Mouse (Mus musculus): ENCODE measurements around the gene Scgb3a1.

The Scgb3a1 gene

DNA sequence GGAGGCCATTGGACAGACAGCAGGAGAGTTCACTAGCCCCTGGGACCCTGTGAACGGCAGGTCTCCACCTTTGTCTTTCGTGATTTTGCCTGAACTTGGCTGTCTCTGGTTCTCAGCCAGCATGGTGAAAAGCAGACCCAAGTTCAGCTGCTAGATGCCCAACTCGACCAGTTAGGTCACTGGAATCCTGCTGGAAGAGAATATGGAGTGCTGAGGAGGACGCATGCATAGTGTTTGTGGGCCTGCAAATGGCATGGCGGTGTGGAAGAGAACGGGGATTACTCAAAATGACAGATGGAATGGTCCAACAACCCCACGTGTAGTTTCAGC, 4.0 kb upstream of the Scgb3a1 start:
- no peak for DNase-seq

DNA sequence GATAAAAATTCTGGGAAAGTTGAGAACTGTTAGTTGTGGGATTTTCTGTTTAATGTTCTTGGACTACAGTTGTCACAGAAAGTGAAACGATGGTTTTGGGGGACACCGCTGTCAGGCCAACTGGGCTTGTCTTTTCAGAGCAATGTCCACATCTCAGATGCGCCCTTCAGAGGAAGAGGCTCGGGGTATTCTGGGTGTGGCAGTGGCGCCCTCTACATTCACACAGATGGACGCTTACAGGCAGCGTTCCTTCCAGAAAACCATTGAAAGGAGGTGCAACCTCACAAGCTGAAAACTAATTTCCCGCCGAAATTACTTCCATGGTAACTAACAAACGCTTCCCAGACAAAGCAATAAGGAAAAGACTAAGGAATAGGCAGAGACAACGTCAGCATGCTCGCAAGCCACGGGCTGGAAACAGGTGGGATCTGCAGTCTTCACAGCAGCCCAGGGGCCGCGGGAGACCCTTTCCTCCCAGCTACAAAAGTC, 1.1 kb upstream of the Scgb3a1 start:
- no peak for DNase-seq

GRCm38 (mm10) chr11:49664262-49665140, 1.1 kb downstream of the Scgb3a1 start:
- DNase-seq = no peak

DNA sequence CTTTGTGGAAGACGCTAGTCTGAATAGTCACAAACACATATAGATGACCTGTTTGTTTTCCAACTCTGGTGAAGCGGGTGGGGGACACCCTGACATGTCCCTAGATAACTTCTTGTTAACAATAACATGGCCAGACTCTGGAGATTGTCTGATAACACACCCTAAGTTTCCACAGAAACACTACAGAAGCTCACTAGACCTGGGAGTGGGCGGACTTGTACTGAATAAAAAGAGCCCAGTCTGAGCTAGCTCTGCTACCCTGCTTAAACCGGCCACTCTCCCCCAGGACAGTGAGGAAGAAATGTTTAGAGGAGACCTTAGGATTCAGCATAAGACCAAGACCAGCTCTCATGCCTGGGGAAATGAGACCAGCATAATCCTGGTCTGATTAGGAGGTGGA, 2.1 kb downstream of the Scgb3a1 start:
- DNase-seq = no peak

DNA sequence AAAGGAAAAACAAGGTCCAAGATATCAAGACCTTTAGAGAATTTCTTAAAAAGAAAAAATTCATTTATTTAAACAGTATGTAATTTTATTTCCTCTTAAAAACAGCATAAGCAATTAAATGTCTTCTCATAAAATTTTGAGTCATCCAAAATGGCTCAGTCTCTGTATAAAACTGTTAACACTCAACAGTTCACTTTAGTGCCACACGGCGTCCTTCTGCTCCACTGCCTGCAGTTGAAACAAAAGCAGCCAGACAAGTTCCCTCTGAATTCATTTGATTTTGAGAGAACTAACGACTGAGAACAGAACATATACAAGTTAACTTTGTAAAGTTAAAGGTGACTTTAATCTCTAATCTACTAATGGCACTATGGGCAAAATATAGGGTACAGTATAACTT, 10.0 kb downstream of the Scgb3a1 start:
- DNase-seq = no peak

DNA sequence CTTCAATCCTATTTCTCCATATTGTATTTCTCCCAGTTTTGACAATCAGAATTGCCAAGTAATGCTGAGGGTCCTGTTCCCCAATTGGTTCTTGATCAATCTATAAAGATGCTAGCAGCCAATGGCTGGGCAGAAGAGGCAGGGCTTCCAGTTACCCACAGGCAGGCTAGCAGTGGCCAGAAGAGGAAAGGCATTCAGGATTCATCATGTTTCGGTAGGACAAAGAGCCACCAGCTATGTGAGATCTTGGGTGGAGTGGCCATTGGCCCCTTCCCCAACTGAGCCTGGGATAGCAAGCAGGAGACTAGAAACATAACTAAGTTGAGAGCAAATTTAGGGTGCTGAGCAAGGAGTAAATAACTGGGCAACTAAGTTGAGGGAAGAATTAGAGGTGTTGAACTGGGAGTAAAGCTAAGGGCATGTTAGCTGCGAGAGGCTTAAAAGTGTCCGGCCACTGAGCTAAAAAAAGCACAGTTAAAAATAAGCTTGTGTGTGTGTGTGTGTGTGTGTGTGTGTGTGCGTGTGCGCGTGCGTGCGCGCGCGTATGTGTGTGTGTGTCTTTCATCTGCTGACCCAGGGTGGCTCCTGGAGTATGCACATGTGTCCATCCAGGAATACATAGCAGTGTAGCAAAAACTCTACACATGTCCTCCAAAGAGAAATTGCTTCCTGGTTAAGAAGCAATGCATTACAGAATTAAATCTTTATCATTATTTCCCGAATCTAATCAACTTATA, 21.0 kb downstream of the Scgb3a1 start:
- no peak for DNase-seq

DNA sequence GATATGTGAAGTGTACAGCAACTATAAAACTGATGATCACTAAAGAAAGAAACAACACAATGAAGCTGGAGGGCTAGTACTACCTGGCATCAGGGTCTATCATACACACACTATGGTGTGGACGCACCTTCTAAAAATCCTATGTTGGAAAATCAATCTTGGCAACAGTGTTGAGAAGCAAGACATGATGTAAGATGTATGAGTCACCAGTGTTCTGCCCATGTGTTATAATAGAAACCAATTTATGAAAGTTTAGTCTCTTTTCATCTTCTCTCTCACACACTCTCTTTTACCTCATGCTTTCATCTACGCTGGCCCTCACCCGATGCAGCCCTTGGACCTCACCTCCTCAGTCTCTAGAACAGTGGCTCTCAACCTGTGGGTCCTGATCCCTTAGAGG, 31.6 kb downstream of the Scgb3a1 start:
- DNase-seq = no peak

- no peak for DNase-seq
Observed at GRCm38 (mm10) chr11:49695695-49696094, 32.3 kb downstream of the Scgb3a1 start.

DNA sequence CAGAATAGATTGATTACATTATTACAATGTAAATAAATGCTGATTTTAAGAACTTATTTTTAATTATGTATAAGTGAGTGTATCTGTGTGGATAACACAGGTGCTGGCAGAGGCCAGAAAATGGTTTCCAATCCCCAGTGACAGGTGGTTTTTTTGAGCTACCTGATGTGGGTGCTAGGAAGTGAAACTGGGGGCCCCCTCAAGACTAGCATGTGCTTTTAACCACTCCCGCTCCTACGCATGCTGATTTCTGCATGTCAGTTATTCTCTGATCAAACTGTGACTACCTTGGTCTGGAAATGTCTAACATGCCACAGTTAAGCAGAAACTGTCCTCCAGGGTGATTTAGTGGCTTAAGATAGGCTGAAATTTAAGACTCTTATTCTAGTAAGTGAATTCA, 33.1 kb downstream of the Scgb3a1 start:
- DNase-seq = no peak

DNA sequence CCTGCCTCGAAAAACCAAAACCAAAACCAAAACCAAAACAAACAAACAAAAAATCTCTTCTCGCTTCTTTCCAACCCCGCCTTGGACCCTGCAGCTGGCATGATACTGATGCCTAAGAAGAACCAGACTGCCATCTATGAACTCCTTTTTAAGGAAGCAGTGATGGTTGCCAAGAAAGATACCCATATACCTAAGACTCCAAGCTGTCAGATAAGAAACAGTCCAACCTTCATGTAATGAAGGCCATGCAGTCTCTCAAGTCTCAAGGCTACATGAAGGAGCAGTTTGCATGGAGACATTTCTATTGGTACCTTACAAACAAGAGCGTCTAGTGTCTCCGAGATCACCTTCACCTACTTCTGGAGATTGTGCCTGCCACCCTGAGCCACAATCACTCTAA, 34.4 kb downstream of the Scgb3a1 start:
- no peak for DNase-seq

DNA sequence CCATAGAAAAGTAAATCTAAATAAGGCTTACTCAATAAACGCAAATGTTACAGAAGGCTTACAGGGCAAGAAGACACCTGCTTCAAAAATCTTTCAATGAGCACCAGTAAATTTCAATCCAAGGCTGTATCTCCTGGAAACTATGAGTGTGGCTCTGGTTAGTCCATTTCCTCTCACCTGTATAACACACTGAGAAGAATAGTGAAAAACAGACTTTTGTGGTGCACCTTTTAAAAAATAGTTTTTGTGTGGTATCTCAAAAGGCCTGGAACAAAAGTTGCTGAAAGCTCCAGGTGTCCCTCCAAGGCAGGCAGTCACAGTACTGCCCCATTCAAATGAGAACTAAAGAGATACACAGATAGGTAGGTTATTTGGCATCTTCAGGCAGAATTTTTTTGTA, 35.7 kb downstream of the Scgb3a1 start:
- DNase-seq = no peak

- DNase-seq = no peak
Observed at GRCm38 (mm10) chr11:49702014-49702413, 38.6 kb downstream of the Scgb3a1 start.

GRCm38 (mm10) chr11:49704804-49705203, 41.4 kb downstream of the Scgb3a1 start:
- peak in 1 of 2 experiments; percentile 26 for DNase-seq

- no peak for DNase-seq
Observed at GRCm38 (mm10) chr11:49707834-49708233, 44.4 kb downstream of the Scgb3a1 start.

DNA sequence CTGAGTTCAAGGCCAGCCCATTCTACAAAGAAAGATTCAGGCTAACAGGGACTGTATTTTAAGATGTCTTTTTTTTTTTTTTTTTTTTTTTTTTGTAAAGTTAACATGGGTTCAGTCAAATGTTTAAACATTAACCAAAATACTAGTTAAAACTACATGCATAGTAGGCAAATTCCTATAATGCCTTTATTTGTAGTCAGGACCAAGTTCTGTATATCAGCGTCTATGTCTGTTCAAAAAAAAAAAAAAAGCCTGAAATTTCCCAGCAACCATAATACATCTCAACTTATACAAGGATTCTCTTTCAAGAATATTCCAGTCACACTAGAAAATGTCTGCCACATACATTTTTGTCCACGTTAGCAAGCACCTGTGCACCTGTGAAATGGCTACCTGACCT, 47.3 kb downstream of the Scgb3a1 start:
- no peak for DNase-seq

DNA sequence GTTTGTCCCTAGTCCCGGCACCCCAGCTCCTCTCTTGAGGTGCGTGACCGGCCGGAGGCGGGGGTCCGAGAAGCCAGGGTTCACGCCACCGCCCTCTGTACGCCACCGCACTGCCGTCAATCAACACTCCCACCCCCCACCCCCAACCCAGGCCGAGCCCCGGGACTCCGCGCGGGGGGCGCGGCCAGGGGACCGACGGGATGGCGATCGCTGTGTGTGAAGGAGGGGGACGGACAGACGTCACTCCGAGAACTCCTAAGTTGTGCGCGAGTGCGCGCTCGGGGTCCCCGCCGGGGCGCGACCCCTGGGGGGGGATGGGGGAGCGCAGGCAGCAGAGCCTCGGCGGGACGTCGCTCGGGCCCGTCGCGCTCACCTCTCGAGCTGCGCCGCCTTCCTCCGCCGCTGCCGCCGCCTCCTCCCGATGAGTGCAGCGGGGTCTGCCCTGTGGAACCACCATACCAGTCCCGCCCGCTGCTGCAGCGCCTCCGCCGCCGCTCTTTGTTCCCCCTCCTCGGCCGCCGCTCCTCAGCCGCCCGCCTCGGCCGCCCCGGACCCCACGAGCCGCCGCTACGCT, 48.7 kb downstream of the Scgb3a1 start:
- no peak for DNase-seq

DNA sequence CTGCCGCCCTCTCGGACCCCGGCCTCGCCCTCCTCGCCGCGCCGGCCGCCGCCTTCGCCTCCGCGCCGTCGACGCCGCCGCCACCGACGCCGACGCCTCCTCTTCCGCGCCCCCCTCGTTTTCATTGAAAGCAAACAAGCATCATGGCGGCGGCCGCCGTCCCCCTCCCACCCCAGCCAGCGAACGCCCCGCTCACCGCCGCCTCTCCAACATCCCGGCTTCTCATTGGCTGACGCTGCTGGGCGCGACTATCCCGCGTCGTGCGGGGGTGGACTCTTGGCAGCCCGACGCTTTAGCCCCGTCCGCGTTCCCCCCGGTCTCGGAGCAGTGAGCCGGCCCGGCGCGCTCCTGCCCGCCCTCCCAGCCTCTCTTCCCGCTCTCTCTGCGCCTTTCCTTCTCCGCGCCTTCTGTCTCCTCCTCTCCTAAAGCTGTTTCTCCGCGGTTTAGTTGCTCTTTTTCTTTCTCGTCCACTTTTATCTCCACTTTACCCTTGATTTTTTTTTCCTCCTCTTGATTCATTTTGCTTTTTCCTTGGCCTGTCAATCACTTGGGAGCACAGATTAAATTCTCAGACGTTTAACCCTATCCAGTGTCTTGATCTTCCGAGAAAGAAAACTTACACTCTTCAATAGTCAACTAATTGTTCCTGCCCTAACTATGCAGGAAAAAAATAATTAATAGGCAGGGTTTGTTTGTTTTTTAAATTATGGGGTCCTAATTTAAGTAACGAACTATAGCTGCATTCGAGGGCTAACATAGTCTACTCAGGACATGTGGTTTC, 49.3 kb downstream of the Scgb3a1 start, which contains the start of gene Cnot6:
Gene Cnot6, minus strand, starts transcription at position 169 of the 781 bp plus-strand sequence.
- DNase-seq = peak; percentile 99

GRCm38 (mm10) chr11:49713336-49714334, 50.2 kb downstream of the Scgb3a1 start:
- DNase-seq = peak; percentile 33 to 44
